Mouse (Mus musculus) kidney, embryonic 16.5 days (tissue): ENCODE data around the gene Fhl4. TPM values are rescaled to one million over a fixed set of nuclear protein-coding genes. Genes with fewer than 3 reads are reported as not detected.

Source experiments
- ATAC-seq: fragments of 200-750 bp; cut with Nextera tagmentation; 2 replicates; pipeline ENCODE4 v1.8.0; 2017; ENCODE audit warnings: moderate TSS enrichment; ENCODE audit not compliant: low FRiP score, low TSS enrichment
- H3K27ac ChIP-seq: fragments of 300-500 bp; sonication (generic); 2 replicates; pipeline ENCODE4 v1.5.1; 2014; ENCODE audit warnings: low read length
- H3K27me3 ChIP-seq: fragments of 300-500 bp; sonication (generic); 2 replicates; pipeline ENCODE4 v1.6.1; 2014; ENCODE audit warnings: low read length, control low read depth, mixed read lengths; ENCODE audit not compliant: insufficient read depth
- H3K36me3 ChIP-seq: fragments of 300-500 bp; sonication (generic); 2 replicates; pipeline ENCODE4 v1.6.1; 2014; ENCODE audit warnings: low read length, control low read depth, mixed read lengths; ENCODE audit not compliant: insufficient read depth
- H3K4me1 ChIP-seq: fragments of 300-500 bp; sonication (generic); 2 replicates; pipeline ENCODE4 v1.6.1; 2014; ENCODE audit warnings: low read length, control low read depth, mixed read lengths; ENCODE audit not compliant: insufficient read depth
- H3K4me2 ChIP-seq: fragments of 300-500 bp; sonication (generic); replicated peaks from 2 replicates; pipeline ENCODE4 v1.6.1; 2014; ENCODE audit warnings: low read depth, low read length
- H3K4me3 ChIP-seq: fragments of 300-500 bp; sonication (generic); 2 replicates; pipeline ENCODE4 v1.5.1; 2014; ENCODE audit warnings: mild to moderate bottlenecking, low read length
- H3K9ac ChIP-seq: fragments of 300-500 bp; sonication (generic); replicated peaks from 2 replicates; pipeline ENCODE4 v1.6.1; 2014; ENCODE audit warnings: low read length
- H3K9me3 ChIP-seq: fragments of 300-500 bp; sonication (generic); 2 replicates; pipeline ENCODE4 v1.6.1; 2016; ENCODE audit warnings: low read length, control low read depth
- WGBS: fragments of 180-500 bp; shearing (Covaris S2); extraction: QIAGEN DNeasy Blood & Tissue Kit; methylation state at CpG from one replicate; pipeline ENCODE4 v1.1.7; 2014; 5-methylcytosine and 5-hydroxymethylcytosine counted together
- polyA plus RNA-seq: library from polyadenylated mRNA; unstranded; fragments of >200 nt; fragmentation: Nextera tagmentation; extraction: Ambion mirVana; gene quantifications from 2 replicates; pipeline ENCODE4 v1.2.1, GENCODE M21; 2015

Fhl4 gene
- 0.76 and 1.4 TPM in 2 replicates for polyA plus RNA-seq

DNA sequence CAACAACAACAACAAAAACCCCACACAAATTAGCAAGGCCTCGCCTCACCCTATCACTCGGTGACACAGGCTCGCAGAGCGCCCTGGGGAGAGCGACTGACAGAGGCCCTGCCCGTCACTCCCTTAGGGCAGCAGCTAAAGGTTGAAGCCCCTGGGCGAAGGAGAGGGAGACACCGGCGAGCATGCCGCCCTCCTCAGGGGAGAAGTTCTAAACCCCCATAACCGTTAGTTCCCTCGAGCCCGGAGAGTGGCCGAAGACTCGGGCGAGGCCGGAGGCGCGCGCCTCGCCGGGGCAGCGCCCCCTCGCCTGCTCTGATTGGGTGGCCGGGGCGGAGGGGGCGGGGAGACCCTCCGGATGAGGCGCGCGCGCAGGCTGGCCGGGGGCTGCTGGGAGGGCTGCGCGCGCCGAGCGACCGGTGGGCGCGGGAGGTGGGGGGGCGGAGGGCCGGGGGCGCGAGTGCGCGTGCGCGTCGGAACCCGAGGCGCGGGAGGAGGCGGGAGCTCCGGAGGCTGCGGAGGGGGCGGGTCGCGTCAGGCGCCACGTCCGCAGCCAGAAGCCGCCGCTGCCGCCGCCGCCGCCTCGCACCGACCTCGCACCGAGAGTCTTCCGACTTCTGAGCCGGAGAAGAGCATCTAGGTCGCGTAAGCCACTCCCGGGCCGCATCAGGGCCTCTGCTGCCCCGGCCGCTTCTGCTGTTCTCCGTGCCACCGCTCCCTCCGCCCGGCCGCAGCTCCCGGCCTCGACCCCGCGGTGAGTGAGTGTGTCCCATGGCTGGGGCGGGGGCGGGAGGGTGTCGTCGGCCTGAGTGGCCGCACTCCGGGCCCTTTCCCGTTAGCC, at the start of gene Fhl4, which contains the start of gene Tmem263:
Fhl4 (minus strand) TSS at position 249 of the 838 bp plus-strand sequence.
Tmem263 (plus strand) TSS at position 381 of the 838 bp plus-strand sequence.
- Histone ChIP-seq H3K4me2 (peak within 1 kb of the TSS; percentile 85), H3K4me1 (peaks cover 19% of the 10 kb centered on the region), H3K9me3 (no peaks in the 10 kb centered on the region), H3K4me3 (peak within 1 kb of the TSS; percentile 100), H3K27ac (peak within 1 kb of the TSS; percentile 84), H3K27me3 (no peaks in the 10 kb centered on the region), H3K9ac (peak within 1 kb of the TSS; percentile 96), H3K36me3 (no peaks in the 10 kb centered on the region)
- peak; percentile 97 for ATAC-seq
- WGBS, result 0% methylated on average over 56 of the region's 96 CpGs

DNA sequence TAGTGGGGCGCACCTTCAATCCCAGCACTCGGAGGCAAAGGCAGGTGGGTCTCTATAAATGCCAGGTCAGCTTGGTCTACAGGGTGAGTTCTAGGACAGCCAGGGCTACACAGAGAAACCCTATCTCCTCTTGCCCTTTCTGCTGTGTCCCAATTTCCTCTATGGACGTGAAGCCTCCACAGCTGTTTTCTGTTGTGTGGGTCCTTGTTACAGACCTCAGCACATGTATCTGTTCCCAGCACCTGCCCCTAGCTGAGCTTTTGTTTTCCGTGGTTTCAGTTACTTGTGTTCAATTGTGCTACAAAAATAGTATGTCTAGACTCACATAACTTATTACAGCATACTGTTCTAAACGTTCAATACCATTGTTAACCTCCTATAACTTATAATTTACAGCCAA, 46.9 kb upstream of the Fhl4 start:
- no peak overlapping the region for H3K27ac ChIP-seq
- H3K36me3 ChIP-seq, result peaks cover 23% of the 10 kb centered on the region
- no peak overlapping the region for H3K9ac ChIP-seq
- no peak overlapping the region for H3K4me2 ChIP-seq
- ATAC-seq, result no peak
- 83% methylated on average over 5 of the region's 5 CpGs for WGBS
- no peak overlapping the region for H3K4me3 ChIP-seq
- no peaks in the 10 kb centered on the region for H3K27me3 ChIP-seq
- H3K4me1 ChIP-seq, result no peaks in the 10 kb centered on the region
- no peaks in the 10 kb centered on the region for H3K9me3 ChIP-seq

DNA sequence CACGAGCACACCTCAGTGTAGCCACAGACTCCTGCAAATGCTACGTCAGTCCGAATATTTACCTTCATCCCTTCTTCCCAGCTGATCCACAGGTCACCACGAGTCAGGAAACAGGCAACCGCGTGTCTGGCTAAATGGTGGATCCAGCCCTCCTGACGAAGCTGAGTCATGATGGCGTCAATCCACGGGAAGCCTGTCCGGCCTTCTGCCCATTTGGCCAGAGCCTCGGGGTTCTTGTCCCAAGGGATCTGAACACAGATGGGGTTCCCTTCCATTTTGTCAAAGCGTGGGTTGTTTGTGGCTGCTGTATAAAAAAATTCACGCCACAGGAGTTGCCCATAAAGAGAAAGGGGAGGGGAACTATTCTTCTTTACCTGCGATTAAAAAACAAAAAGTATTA, 44.0 kb upstream of the Fhl4 start:
- Histone ChIP-seq H3K36me3 (peaks cover 25% of the 10 kb centered on the region), H3K27me3 (no peaks in the 10 kb centered on the region)
- 85% methylated on average over 14 of the region's 14 CpGs for WGBS

DNA sequence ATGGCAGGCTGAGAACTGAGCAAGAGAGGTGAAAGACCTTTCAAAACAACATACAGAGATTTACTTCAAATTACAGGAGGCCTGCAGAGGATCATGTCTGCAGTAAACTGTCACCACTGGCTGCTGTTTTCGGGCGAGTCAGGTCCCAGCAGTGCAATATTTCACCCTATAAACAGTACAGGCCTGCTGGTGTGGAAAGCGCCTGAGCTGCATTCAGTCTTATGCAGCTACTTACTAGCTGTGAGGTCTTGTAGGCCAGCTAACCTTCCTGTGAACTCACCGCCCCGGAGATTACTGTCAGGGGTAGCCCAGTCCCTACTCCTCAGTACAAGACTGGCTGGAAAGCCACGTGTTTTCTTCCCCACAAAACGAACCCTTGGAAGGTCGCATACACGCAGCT, 39.2 kb upstream of the Fhl4 start:
- H3K9me3 ChIP-seq, result no peaks in the 10 kb centered on the region
- ATAC-seq, result 0 out of 2 replicates have a peak, but pooled peaks have one; percentile 23
- H3K9ac ChIP-seq, result no peak overlapping the region
- H3K36me3 ChIP-seq, result peaks cover 19% of the 10 kb centered on the region
- no peaks in the 10 kb centered on the region for H3K27me3 ChIP-seq
- whole genome bisulfite sequencing, result 54% methylated on average over 9 of the region's 9 CpGs
- H3K27ac ChIP-seq, result no peak overlapping the region
- no peaks in the 10 kb centered on the region for H3K4me1 ChIP-seq
- no peak overlapping the region for H3K4me2 ChIP-seq
- no peak overlapping the region for H3K4me3 ChIP-seq

More for the DNA sequence above, 44.0 kb upstream of the Fhl4 start:
- H3K9me3 ChIP-seq, result no peaks in the 10 kb centered on the region
- H3K9ac ChIP-seq, result no peak overlapping the region
- ATAC-seq, result no peak
- H3K4me2 ChIP-seq, result no peak overlapping the region
- no peaks in the 10 kb centered on the region for H3K4me1 ChIP-seq
- no peak overlapping the region for H3K27ac ChIP-seq
- H3K4me3 ChIP-seq, result no peak overlapping the region

DNA sequence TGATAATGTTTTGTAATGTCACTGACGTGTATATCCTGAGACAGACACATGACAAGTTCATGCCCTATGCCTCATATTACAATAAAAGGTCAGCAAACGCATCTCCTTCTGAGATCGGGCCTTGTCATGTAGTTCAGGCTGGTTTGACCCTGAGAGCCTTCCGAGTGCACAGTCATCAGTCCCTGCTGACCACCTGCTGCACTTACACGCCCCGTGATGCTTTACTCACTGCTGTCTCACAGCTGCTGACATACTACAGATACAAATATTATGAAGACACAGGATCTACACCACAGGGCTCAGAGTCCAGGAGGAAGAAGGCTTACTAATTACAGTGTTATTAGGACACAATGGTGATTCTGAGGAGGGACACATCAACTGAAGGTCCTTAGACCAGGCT, 34.3 kb upstream of the Fhl4 start:
- 88% methylated on average over 6 of the region's 6 CpGs for WGBS
- Histone ChIP-seq H3K27ac (no peak overlapping the region), H3K4me3 (no peak overlapping the region), H3K27me3 (no peaks in the 10 kb centered on the region), H3K4me2 (no peak overlapping the region), H3K9ac (no peak overlapping the region), H3K36me3 (peaks cover 15% of the 10 kb centered on the region), H3K4me1 (no peaks in the 10 kb centered on the region), H3K9me3 (no peaks in the 10 kb centered on the region)
- no peak for ATAC-seq

DNA sequence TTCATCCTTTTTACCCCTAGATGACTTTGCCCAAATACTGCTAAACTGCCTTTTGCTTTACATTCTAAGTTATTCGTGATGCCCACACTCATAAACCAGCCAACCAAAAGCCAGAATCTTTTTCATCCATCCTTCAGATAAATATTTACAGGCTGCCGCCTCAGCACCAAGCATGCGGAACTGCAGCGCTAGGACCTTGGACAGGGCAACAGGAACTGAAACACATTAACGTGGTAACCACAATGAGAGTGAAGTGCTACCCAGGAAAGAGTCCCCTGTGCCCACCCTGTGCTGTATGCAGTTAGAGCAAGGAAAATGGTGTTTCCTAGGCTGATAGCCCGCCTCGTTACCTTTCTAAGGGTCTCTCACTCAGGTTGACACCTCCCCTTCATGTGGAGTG, 26.2 kb upstream of the Fhl4 start:
- H3K27me3 ChIP-seq, result no peaks in the 10 kb centered on the region
- H3K36me3 ChIP-seq, result 0 out of 2 replicates have a peak, but pooled peaks cover 7% of the 10 kb centered on the region
- H3K9ac ChIP-seq, result peak overlapping the region; percentile 24; the same call in 1 of the 2 replicates
- H3K27ac ChIP-seq, result peak overlapping the region; percentile 51; the same call in 1 of the 2 replicates
- H3K4me1 ChIP-seq, result peaks cover 11% of the 10 kb centered on the region
- ATAC-seq, result peak; percentile 80
- peak overlapping the region; percentile 66 for H3K4me2 ChIP-seq
- 16% methylated on average over 7 of the region's 7 CpGs for WGBS
- H3K9me3 ChIP-seq, result no peaks in the 10 kb centered on the region
- peak overlapping the region; percentile 78 for H3K4me3 ChIP-seq

DNA sequence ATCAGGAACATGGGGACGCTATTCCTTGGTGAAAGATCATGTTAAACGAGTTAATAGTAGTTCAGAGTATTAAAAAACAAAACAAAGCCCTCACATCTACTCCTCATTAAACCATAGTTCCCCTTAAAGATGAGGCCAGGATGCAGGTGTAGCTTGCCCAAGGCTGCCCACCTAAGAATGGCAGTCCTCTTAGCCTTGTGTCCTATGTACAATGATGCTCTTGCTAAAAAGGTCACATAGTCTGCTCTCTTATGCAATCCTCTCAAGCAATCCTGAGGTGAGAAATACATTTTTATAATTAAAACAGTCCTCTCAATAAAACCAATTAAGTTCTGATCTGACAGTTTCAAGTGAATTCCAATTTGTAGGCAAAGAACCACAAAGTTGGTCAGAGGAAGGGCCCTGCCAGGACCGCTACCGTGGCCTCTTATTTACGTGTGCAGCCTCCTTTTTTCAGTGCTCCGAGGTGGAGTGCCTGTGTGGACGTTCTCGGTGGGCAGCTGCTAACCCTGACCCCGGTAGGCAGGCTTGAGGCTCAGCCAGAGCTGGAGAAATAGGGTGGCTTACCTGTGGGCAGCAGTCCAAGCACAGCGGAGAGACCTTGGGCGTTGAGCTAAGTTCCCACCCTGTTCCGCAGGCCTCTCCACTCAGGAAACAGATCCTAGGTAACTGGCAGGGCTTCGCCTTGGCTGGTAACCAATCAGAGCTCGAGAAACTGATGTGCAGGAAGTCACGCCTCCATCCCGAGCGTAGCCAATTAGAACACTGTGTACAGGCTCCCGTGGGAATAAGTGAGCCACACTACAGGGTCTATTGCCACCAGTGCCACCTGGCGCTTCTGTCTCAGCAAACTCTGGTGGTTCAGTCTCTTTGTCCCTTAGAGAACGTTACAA, 25.3 kb upstream of the Fhl4 start, which contains the start of gene Mterf2:
Mterf2 (minus strand) TSS at position 633 of the 893 bp plus-strand sequence.
- peak; percentile 100 for ATAC-seq
- Histone ChIP-seq H3K27me3 (no peaks in the 10 kb centered on the region), H3K9me3 (no peaks in the 10 kb centered on the region), H3K4me3 (peak within 1 kb of the TSS; percentile 78), H3K27ac (peak within 1 kb of the TSS; percentile 51), H3K4me1 (peaks cover 11% of the 10 kb centered on the region), H3K4me2 (peak within 1 kb of the TSS; percentile 66), H3K9ac (peak within 1 kb of the TSS; percentile 88), H3K36me3 (0 out of 2 replicates have a peak, but pooled peaks cover 5% of the 10 kb centered on the region)
- WGBS, result 8% methylated on average over 20 of the region's 20 CpGs

DNA sequence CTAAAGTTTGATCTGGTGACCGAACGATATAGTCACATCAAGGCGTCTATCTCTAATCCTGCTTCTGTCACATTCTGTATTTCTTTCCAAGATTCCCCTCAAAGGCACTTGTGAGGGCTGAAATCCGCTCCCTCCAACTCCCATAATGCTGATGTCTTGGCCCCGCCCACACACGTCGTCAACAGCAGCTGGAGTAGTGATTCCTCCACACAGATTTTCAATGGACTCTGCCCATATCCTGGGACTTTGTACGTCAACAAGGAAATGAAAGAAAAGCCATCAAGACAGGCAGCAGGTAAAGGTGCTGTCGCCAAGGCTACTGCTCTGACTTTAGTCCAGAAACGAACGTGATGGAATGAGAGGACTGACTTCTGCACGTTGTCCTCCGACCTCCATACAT, 22.9 kb upstream of the Fhl4 start:
- Histone ChIP-seq H3K9me3 (no peaks in the 10 kb centered on the region), H3K27ac (no peak overlapping the region), H3K4me3 (no peak overlapping the region), H3K36me3 (peaks cover 19% of the 10 kb centered on the region; the same call in 1 of the 2 replicates), H3K27me3 (no peaks in the 10 kb centered on the region), H3K4me1 (peaks cover 11% of the 10 kb centered on the region), H3K9ac (no peak overlapping the region), H3K4me2 (no peak overlapping the region)
- no peak for ATAC-seq
- whole genome bisulfite sequencing, result 89% methylated on average over 13 of the region's 13 CpGs

DNA sequence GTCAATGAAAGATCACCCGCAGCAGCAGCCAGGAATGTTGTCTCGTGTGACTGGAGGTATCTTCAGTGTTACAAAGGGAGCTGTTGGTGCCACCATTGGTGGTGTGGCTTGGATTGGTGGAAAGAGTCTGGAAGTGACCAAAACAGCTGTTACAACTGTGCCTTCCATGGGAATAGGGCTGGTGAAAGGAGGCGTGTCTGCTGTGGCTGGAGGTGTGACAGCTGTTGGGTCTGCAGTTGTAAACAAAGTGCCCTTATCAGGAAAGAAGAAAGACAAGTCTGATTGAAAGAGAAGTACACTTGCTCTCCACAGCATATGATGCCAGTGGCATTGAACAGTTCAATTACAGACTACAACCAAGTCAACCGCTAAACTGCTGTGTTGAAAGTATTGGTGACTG, 12.1 kb upstream of the Fhl4 start:
- Histone ChIP-seq H3K4me2 (no peak overlapping the region), H3K27me3 (no peaks in the 10 kb centered on the region), H3K4me3 (no peak overlapping the region), H3K9ac (no peak overlapping the region), H3K27ac (no peak overlapping the region), H3K9me3 (no peaks in the 10 kb centered on the region), H3K4me1 (no peaks in the 10 kb centered on the region), H3K36me3 (peaks cover 9% of the 10 kb centered on the region)
- 84% methylated on average over 4 of the region's 4 CpGs for WGBS
- ATAC-seq, result no peak
